Mouse (Mus musculus) embryonic facial prominence, embryonic 11.5 days (tissue): ENCODE data around the gene Grk5. TPM values are rescaled to one million over a fixed set of nuclear protein-coding genes. Genes with fewer than 3 reads are reported as not detected.
"Not testable (repeated sequence)": the region's sequence is repeated elsewhere in the genome, so short reads cannot be mapped to it uniquely, and the experiment has no call there.

Experiments used
- ATAC-seq: fragments of 200-750 bp; cut with Nextera tagmentation; replicated peaks from 2 replicates; pipeline ENCODE4 v1.8.0; 2017; ENCODE audit warnings: low read depth; ENCODE audit not compliant: insufficient number of reproducible peaks, low FRiP score, low TSS enrichment
- DNase-seq: peaks from one replicate; pipeline ENCODE4 v3.0.0-alpha.2; 2015; ENCODE audit warnings: low spot score
- H3K27ac ChIP-seq: fragments of 300-500 bp; sonication (generic); replicated peaks from 2 replicates; pipeline ENCODE4 v1.5.1; 2014; ENCODE audit warnings: mild to moderate bottlenecking, low read depth, low read length, control low read depth
- H3K27me3 ChIP-seq: fragments of 300-500 bp; sonication (generic); 2 replicates; pipeline ENCODE4 v1.6.1; 2014; ENCODE audit warnings: mild to moderate bottlenecking, low read length, moderate library complexity, mixed read lengths; ENCODE audit not compliant: control insufficient read depth, insufficient read depth
- H3K36me3 ChIP-seq: fragments of 300-500 bp; sonication (generic); replicated peaks from 2 replicates; pipeline ENCODE4 v1.6.1; 2014; ENCODE audit warnings: low read depth, mild to moderate bottlenecking, low read length, moderate library complexity, mixed read lengths; ENCODE audit not compliant: control insufficient read depth, insufficient read depth
- H3K4me1 ChIP-seq: fragments of 300-500 bp; sonication (generic); 2 replicates; pipeline ENCODE4 v1.6.1; 2014; ENCODE audit warnings: low read length, mixed read lengths; ENCODE audit not compliant: control insufficient read depth, insufficient read depth
- H3K4me2 ChIP-seq: fragments of 300-500 bp; sonication (generic); 2 replicates; pipeline ENCODE4 v1.6.1; 2014; ENCODE audit warnings: low read depth, mild to moderate bottlenecking, control low read depth, low read length, moderate library complexity
- H3K4me3 ChIP-seq: fragments of 300-500 bp; sonication (generic); 2 replicates; pipeline ENCODE4 v1.5.1; 2014; ENCODE audit warnings: low read depth, low read length, control low read depth
- H3K9ac ChIP-seq: fragments of 300-500 bp; sonication (generic); replicated peaks from 2 replicates; pipeline ENCODE4 v1.6.1; 2014; ENCODE audit warnings: mild to moderate bottlenecking, control low read depth, low read length
- H3K9me3 ChIP-seq: fragments of 300-500 bp; sonication (generic); replicated peaks from 2 replicates; pipeline ENCODE4 v1.6.1; 2016; ENCODE audit warnings: mild to moderate bottlenecking, low read length, inconsistent platforms, mixed read lengths; ENCODE audit not compliant: control insufficient read depth
- WGBS: fragments of 180-500 bp; shearing (Covaris S2); extraction: QIAGEN DNeasy Blood & Tissue Kit; methylation state at CpG from one replicate; pipeline ENCODE4 v1.1.7; 2014; 5-methylcytosine and 5-hydroxymethylcytosine counted together
- polyA plus RNA-seq: library from polyadenylated mRNA; unstranded; fragments of >200 nt; fragmentation: Nextera tagmentation; extraction: Ambion mirVana; gene quantifications from 2 replicates; pipeline ENCODE4 v1.2.1, GENCODE M21; 2014

Gene Grk5
- polyA plus RNA-seq, 1 experiment from 2014 or later = 2.1 TPM

DNA sequence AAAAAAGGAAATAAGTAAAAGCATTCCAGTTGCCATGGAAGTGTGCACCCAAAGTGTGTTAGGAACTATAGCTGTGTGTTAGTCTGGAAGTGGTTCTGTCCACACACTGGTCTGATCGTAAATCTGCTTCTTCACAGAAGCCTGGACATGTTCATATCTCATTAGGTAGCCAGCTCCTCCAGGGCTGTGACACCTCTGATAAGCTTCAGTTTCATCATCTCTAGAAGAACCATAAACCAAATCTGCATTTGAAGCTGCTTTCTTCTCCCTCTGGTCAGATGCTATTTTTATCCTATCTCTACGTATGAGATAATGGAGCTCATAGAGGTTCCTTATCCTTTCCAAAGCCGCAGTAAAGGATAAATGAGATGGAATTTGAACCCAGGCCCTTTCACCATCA is 26.3 kb downstream of the Grk5 start:
- Histone ChIP-seq H3K4me1 (no peaks in the 10 kb centered on the region), H3K9ac (no peak overlapping the region), H3K9me3 (no peaks in the 10 kb centered on the region), H3K27me3 (no peaks in the 10 kb centered on the region), H3K27ac (no peak overlapping the region), H3K4me3 (no peak overlapping the region), H3K36me3 (no peaks in the 10 kb centered on the region), H3K4me2 (no peak overlapping the region)
- ATAC-seq (no peak), DNase-seq (no peak)
- WGBS = 87% methylated on average over 3 of the region's 3 CpGs

GRCm38 (mm10) chr19:60916869-60917570 is 27.5 kb downstream of the Grk5 start:
- 88% methylated on average over 6 of the region's 6 CpGs for WGBS

GRCm38 (mm10) chr19:60924534-60924933 is 35.0 kb downstream of the Grk5 start:
- H3K4me3 ChIP-seq, H3K9ac ChIP-seq, ATAC-seq, H3K36me3 ChIP-seq, H3K9me3 ChIP-seq, DNase-seq, H3K27me3 ChIP-seq, H3K4me1 ChIP-seq, H3K27ac ChIP-seq, H3K4me2 ChIP-seq: not testable (repeated sequence)

More at GRCm38 (mm10) chr19:60916869-60917570, 27.5 kb downstream of the Grk5 start:
- no peak for DNase-seq
- no peaks in the 10 kb centered on the region for H3K27me3 ChIP-seq
- no peaks in the 10 kb centered on the region for H3K4me1 ChIP-seq
- H3K36me3 ChIP-seq = no peaks in the 10 kb centered on the region
- ATAC-seq = no peak
- no peak overlapping the region for H3K9ac ChIP-seq
- H3K27ac ChIP-seq = no peak overlapping the region
- H3K4me3 ChIP-seq = no peak overlapping the region
- no peak overlapping the region for H3K4me2 ChIP-seq
- no peaks in the 10 kb centered on the region for H3K9me3 ChIP-seq

- Histone ChIP-seq H3K9ac (no peak overlapping the region), H3K36me3 (no peaks in the 10 kb centered on the region), H3K4me2 (no peak overlapping the region), H3K27ac (no peak overlapping the region), H3K27me3 (no peaks in the 10 kb centered on the region), H3K4me3 (no peak overlapping the region), H3K4me1 (no peaks in the 10 kb centered on the region), H3K9me3 (no peaks in the 10 kb centered on the region)
- DNase-seq (no peak), ATAC-seq (no peak)
Measured at GRCm38 (mm10) chr19:60935001-60935400, 45.5 kb downstream of the Grk5 start.

GRCm38 (mm10) chr19:60939954-60940379 is 50.4 kb downstream of the Grk5 start:
- DNase-seq (no peak), ATAC-seq (no peak)
- H3K9ac ChIP-seq = no peak overlapping the region
- H3K9me3 ChIP-seq = no peaks in the 10 kb centered on the region
- 85% methylated on average over 1 of the region's 1 CpGs for WGBS
- no peak overlapping the region for H3K27ac ChIP-seq
- H3K36me3 ChIP-seq = no peaks in the 10 kb centered on the region
- no peaks in the 10 kb centered on the region for H3K4me1 ChIP-seq
- no peak overlapping the region for H3K4me3 ChIP-seq
- no peaks in the 10 kb centered on the region for H3K27me3 ChIP-seq
- no peak overlapping the region for H3K4me2 ChIP-seq

DNA sequence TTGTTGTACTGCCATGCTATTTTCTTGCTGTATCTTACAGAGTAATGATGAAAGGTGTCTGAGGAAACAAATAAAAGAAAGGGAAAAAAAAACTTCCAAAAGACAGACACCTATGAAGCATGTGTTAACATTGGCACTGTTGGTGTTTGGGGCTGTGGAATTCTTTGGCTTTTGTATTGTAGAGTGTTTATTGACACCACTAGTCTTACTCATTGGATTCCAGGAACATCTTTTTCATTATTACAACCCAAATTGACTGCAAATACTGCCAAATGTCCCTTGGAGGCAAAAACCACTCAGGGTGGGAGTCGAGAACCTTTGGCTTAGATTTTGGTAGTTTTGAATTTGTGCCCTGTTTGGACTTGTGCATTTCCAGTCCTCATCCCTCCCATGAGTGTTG is 51.3 kb downstream of the Grk5 start:
- no peak for ATAC-seq
- no peak for DNase-seq
- H3K9ac ChIP-seq = no peak overlapping the region
- H3K27ac ChIP-seq = no peak overlapping the region
- WGBS = 86% methylated on average over 1 of the region's 1 CpGs
- H3K36me3 ChIP-seq = no peaks in the 10 kb centered on the region
- no peak overlapping the region for H3K4me3 ChIP-seq
- H3K4me1 ChIP-seq = no peaks in the 10 kb centered on the region
- no peaks in the 10 kb centered on the region for H3K9me3 ChIP-seq
- H3K27me3 ChIP-seq = no peaks in the 10 kb centered on the region
- H3K4me2 ChIP-seq = no peak overlapping the region

GRCm38 (mm10) chr19:60945801-60946311 is 56.3 kb downstream of the Grk5 start:
- DNase-seq (no peak), ATAC-seq (no peak)
- no peak overlapping the region for H3K4me3 ChIP-seq
- no peak overlapping the region for H3K27ac ChIP-seq
- no peak overlapping the region for H3K4me2 ChIP-seq
- no peak overlapping the region for H3K9ac ChIP-seq
- no peaks in the 10 kb centered on the region for H3K27me3 ChIP-seq
- WGBS = 39% methylated on average over 3 of the region's 3 CpGs
- no peaks in the 10 kb centered on the region for H3K4me1 ChIP-seq
- no peaks in the 10 kb centered on the region for H3K36me3 ChIP-seq
- no peaks in the 10 kb centered on the region for H3K9me3 ChIP-seq

DNA sequence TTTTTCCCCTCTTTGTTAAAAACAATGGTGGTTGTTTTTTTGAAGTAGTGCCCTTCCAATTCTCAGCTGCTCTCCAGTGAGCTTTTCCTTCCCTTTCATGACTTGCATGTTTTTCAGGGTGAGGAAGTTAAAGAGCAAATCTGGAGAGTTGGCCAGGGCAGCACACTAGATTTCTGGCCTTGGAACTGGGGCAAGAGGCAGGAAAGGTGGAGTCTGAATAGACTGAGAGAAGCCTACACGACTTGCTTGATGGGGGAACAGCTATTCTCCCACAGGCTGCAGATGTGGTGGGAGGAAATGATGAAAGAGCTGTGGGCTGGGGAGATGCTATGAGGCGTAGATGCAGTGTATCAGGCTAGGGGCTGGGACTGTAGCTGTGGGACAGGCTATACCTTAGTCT is 57.1 kb downstream of the Grk5 start:
- H3K36me3 ChIP-seq = no peaks in the 10 kb centered on the region
- DNase-seq = no peak
- no peaks in the 10 kb centered on the region for H3K27me3 ChIP-seq
- ATAC-seq = no peak
- H3K27ac ChIP-seq = no peak overlapping the region
- H3K4me2 ChIP-seq = no peak overlapping the region
- no peaks in the 10 kb centered on the region for H3K4me1 ChIP-seq
- WGBS = 58% methylated on average over 2 of the region's 2 CpGs
- no peak overlapping the region for H3K9ac ChIP-seq
- no peak overlapping the region for H3K4me3 ChIP-seq
- no peaks in the 10 kb centered on the region for H3K9me3 ChIP-seq
